ENCODE assay signal across 10 mouse cellular contexts in the genomic region with DNA sequence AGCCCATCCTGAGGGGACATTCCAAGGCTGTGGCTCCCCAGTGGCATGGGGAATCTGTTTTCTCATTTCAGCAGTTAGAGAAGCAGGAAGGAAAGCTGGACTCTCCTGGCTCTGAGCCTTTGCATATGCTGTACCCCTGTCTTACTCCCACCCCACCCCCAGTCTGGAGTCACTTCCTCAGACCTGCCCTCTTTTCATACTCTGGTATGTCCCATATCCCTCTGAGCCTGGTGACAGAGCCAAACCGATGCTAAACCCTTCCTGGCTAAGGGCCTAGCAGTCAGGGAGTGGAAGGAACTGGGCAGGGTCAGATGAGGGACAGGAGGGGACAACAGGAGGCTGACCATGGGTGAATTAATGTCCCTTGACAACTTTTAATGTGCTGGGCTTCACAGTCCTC.
DNase-seq lines count a peak whose midpoint lies in the region; ATAC-seq and TF ChIP-seq lines count a peak whose summit lies in the region.
"Had no signal": no experiment of that assay in that cellular context is flagged by ENCODE, and none has a peak within 500 bp of the region (broad histone marks: within the 10 kb centered on the region; RNA-seq: fewer than 3 reads in every experiment).

No protein-coding gene starts in this region.

- TF ChIP-seq CTCF in cerebellum, adult 2 months (IDR thresholded peaks at IDR 0.05; ENCODE audit: borderline replicate concordance, insufficient read depth, low read depth, low read length): no peak

- H3K4me1 ChIP-seq in cerebellum, adult 2 months (ENCODE audit: control insufficient read depth, insufficient read depth, low read length): peaks cover 4% of the 10 kb centered on the region; the same call in 1 of the 2 replicates
- H3K4me1 ChIP-seq: megakaryocyte, embryonic 14.5 days had no signal

- 22% methylated on average over 1 of the region's 1 CpGs for WGBS in cerebellum, adult 2 months

- H3K4me3 ChIP-seq in cerebellum, adult 2 months (replicated peaks; ENCODE audit: insufficient read depth, low read depth, low read length): no peak overlapping the region
- H3K4me3 ChIP-seq: megakaryocyte, embryonic 14.5 days had no signal

- intact Hi-C loops in heart, postnatal 10 days (cut with DNase I): no loop called here

- H3K27me3 ChIP-seq in cerebellum, adult 2 months (ENCODE audit: control insufficient read depth, insufficient read depth, low read length): no peaks in the 10 kb centered on the region
- H3K27me3 ChIP-seq: Patski had no signal

- ATAC-seq in megakaryocyte-erythroid progenitor cell, adult 5-6 weeks (replicated peaks; ENCODE audit: low FRiP score, low TSS enrichment, poor library complexity, severe bottlenecking): no peak
- ATAC-seq: Patski had no signal

- DNase-seq in cerebellum, postnatal 10 days: peak; percentile 57 to 60
- no peak for DNase-seq in cerebellum, postnatal 25 days
- peak; percentile 71 for DNase-seq in Muller cell, postnatal 12 days (ENCODE audit: inconsistent ontology term)
- peak; percentile 41 to 42 for DNase-seq in heart, postnatal 10 days
- peak; percentile 52 to 79 for DNase-seq in kidney, postnatal 25 days
- no peak for DNase-seq in cerebellum, adult 2 months
- no peak for DNase-seq in thymus, postnatal 4 days

- H3K27ac ChIP-seq in cerebellum, adult 2 months (ENCODE audit: insufficient read depth, low read length): no peak overlapping the region

- no peak for TF ChIP-seq POLR2A in cerebellum, adult 2 months (IDR thresholded peaks at IDR 0.05; ENCODE audit: borderline replicate concordance, insufficient read depth, low read length)

Comparison
In these comparisons a context has a peak if more than half of its experiments do, and no peak if none do; other contexts are left out.
1. DNase-seq: peak in cerebellum, postnatal 10 days (2 of 2), Muller cell, postnatal 12 days (single experiment), heart, postnatal 10 days (2 of 2) and kidney, postnatal 25 days (2 of 2); none in cerebellum, postnatal 25 days (0 of 2), cerebellum, adult 2 months (0 of 2) and thymus, postnatal 4 days (single experiment).